Mouse (Mus musculus) liver, postnatal 0 days (tissue): ENCODE measurements around the gene Btf3l4.

Source experiments
- CTCF ChIP-seq: sonication (generic); IDR thresholded peaks from 2 replicates; pipeline ENCODE4 v1.5.1; 2016; ENCODE audit warnings: antibody characterized with exemption, low read depth
- EP300 ChIP-seq: IDR thresholded peaks from 2 replicates; pipeline ENCODE4 v1.6.1; 2016; ENCODE audit warnings: antibody characterized with exemption, low read depth, mild to moderate bottlenecking

DNA sequence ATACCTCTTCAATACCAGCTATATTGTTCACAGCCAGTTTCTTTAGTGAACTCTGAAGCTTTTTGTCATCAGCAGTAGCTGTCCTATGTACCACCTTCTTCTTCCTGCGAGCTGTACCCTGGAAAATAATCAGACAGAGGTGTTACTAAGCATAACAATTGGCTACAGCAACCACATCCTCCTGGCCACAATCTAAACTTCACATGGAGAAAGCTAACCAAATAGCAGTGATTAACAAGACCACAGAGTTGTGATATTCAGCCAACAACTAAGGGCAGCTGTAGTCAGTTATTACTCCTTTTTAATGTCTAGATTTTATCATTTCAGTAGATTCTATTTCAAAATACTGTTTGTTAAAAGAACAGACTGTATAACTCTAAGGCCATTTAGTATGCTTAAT lies 7.3 kb downstream of the Btf3l4 start:
- TF ChIP-seq CTCF (no peak), EP300 (no peak)
